Mouse (Mus musculus) left cerebral cortex, adult 18-20 months (tissue): ENCODE data around the gene Nudcd3. TPM values are rescaled to one million over a fixed set of nuclear protein-coding genes. Genes with fewer than 3 reads are reported as not detected.
"Not testable (repeated sequence)": the region's sequence is repeated elsewhere in the genome, so short reads cannot be mapped to it uniquely, and the experiment has no call there.

Source experiments
- DNase-seq, 2 experiments: peaks; one replicate each; pipeline ENCODE4 v3.0.0; 2021 to 2022; ENCODE audit warnings: low spot score in 2 of 2, mixed read lengths in 1 of 2
- total RNA-seq, 2 experiments: library from RNA; stranded (reverse); gene quantifications; 2 replicates each; pipeline ENCODE4 v1.2.3; 2021

Nudcd3 gene
- total RNA-seq, 2 experiments from 2014 or later, result 119 to 128 TPM

GRCm38 (mm10) chr11:6130578-6130977 is 69.6 kb downstream of the Nudcd3 start:
- DNase-seq, result no peak

DNA sequence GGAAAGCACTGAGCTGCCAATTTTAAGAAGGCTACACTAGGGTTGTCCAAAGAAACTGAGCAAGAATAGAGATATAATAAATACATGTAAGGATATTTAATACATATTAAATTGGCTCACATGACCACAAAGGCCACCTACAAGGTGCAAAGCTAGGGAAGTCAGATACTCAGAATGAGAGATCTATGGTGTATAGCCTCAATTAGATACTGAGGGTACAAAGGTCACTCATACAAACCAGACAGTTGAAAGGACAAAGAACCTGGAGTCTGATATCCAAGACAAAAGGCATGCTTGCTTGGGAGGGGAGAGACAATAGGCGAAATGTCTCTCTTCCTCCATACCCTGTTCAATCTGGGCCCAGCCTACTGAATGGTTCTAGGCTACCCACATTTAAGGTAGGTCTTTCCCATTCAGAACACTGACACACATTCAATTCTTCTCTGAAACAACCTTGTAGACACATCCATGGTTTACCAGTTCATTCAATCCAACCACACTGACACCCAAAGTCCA is 76.6 kb downstream of the Nudcd3 start:
- no peak for DNase-seq

GRCm38 (mm10) chr11:6122631-6123030 is 77.6 kb downstream of the Nudcd3 start:
- no peak for DNase-seq

DNA sequence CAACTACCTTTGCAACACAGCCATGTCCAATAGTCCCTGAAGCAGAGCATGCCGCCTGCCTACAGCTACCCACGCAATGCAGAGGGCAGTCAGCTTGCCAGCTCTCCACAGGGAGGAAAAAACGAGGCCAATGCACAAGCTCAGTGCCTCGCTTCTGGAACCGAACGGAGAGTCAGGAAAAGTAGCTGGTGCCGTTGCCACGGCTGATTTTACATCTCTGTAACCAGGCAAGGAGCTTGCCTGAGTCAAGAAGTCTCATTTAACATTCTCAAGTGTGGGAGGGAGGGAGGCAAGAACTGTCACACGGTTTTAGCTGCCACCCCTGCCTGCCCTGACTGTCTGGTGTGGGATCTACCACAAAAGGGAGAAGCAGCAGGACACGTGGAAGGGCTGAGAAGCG is 79.6 kb downstream of the Nudcd3 start:
- peak; percentile 74 to 87 for DNase-seq

DNA sequence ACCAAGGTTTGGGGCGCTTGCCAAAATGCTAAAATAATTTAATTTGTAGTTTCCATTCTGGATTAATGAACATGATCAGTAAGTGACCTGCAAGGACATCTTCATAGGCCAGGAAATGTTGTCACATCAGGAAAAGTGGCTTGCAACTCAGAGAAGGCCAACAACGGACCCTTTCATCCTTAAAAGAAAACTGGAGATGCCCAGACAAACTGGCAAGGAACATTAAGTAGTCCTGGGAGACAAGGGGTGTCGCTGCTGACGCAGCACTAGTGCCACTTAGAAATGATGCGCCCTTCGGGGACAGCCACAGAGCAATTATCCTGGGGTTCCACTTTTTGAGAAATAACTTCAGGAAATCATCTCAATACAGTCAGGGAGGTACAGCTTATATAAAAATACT is 80.2 kb downstream of the Nudcd3 start:
- no peak for DNase-seq

DNA sequence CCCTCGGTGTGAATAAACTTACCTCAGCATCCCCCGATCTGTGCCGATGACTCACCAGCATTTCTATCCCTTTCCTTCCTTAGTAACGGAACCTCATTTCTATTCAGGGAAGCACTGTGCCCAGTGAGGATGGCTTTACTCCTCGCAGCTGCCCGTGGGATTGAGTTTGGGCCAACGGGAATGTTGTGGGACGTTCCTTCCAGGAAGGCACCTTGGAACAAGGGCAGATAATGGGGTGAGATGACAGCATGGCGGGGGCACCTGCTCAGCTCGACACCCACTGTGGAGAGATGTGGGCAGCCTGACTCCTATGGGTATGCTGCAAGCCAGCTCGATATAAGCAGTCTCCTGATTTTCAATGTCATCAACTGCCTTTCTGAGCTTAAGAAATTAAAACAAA is 80.9 kb downstream of the Nudcd3 start:
- peak; percentile 68 to 74 for DNase-seq

GRCm38 (mm10) chr11:6117956-6118355 is 82.3 kb downstream of the Nudcd3 start:
- DNase-seq, result peak; percentile 35 to 52

DNA sequence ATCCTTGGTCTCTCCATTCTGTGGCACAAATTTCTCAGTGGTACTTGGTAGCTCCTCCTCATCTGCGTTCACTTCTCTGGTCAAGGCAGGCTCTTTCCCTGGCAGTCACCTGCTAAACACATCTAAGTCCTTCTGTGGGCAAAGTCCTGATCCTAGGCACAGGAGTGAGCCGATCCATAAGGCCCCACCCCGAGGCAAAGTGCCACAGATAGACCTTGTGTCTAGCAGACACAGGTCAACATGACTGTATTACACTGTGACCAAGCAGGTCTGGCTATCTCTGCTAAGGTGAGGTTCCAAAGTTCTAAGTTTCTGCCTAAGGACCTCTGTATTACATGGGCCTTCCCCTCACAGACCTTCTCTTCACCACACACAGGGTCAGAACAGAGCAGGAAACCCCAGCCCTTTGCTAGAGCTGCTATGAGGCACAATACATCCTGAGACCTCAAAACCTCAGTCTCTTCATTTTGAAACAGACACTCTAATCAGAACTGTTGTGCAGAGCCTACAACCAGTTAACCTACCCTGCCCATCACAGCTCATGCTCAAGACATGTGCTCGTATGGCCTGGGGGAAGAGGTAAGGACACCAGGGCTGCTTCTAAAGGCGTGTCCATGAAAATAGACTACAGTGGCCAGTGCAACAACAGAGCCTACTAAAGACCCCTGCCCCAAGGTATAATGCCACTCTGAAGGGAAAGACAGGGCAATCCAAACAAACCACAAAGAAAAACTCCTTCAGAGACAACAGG is 88.3 kb downstream of the Nudcd3 start:
- no peak for DNase-seq

- peak; percentile 26 to 32 for DNase-seq
Observed at GRCm38 (mm10) chr11:6109990-6110389, 90.2 kb downstream of the Nudcd3 start.

- DNase-seq, result no peak
Observed at GRCm38 (mm10) chr11:6108296-6108695, 91.9 kb downstream of the Nudcd3 start.

GRCm38 (mm10) chr11:6107722-6108121 is 92.5 kb downstream of the Nudcd3 start:
- no peak for DNase-seq

- no peak for DNase-seq
Observed at GRCm38 (mm10) chr11:6104734-6105133, 95.5 kb downstream of the Nudcd3 start.

DNA sequence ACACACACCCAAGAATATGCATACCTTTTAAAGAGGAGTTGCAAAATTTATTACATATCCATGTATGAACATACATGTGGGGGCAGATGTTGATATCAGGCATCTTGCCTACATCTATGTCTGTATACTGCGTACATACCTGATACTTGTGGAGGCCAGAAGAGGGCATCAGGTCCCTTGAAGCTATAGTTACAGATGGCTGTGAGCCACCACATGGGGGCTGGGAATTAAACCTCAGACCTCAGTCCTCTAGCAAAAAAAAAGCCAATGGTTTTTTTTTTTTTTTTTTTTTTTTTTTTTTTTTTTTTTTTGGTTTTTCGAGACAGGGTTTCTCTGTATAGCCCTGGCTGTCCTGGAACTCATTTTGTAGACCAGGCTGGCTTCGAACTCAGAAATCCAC is 103.6 kb downstream of the Nudcd3 start:
- not testable (repeated sequence) for DNase-seq

DNA sequence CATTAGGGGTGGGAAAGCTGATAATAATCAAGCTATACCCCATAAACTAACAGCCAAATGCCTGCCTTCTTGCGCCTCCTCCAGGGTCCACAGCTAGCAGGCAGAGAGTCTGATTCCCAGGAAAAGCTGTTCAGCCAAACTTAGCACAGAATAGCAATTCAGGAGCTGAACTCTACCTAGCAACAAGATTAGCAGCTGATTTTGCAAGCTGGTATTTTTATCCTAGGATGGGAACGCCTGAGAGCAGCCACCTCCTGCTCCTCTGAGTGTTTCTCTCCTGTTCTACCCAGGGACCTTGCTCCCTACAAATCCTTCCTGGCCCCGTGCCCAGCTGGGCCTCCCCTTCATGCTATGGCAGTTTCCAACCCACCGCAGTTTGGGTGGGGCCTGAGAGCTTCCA is 113.2 kb downstream of the Nudcd3 start:
- DNase-seq, result peak; percentile 44 to 61

DNA sequence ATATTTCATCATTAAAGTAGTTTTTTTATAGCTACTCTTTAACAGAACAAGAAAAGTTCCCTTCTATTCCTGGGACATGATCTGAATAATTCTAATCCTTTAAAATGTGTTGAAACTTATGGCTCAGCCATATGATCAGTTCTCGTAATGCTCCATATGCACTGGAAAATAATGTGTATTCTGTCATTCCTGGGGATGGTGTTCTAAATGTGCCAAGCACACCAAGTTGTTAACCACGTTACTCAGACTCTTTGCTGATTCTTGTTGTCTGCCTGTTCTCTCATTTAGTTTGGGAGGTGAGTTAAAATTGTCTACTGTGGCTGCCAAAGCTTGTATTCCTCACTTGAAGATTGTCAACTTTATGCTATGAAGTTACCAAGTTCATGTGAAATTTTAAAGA is 121.5 kb downstream of the Nudcd3 start:
- no peak for DNase-seq

GRCm38 (mm10) chr11:6075618-6076066 is 124.6 kb downstream of the Nudcd3 start:
- peak in 1 of 2 experiments; percentile 56 for DNase-seq

GRCm38 (mm10) chr11:6068181-6068957 is 131.8 kb downstream of the Nudcd3 start:
- DNase-seq, result no peak

DNA sequence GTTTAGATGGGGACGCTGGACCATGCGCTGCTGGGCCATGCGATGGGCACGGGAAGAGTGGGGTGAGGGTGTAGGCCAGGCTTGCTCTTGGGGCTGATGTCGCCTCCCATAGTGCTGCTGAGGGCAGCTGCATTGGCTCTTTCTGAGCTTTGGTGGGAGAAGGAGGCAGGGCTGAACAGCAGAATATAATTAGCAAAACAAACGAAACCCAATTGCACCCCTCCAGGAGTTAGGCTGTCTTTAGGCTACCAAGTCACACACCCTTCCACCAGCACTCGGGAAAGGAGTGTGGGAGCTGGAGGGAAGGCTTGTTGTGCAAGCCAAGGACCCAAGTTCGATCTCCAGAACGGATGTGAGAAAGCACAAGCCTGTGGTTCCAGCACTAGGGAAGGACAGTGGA is 133.1 kb downstream of the Nudcd3 start:
- DNase-seq, result no peak

DNA sequence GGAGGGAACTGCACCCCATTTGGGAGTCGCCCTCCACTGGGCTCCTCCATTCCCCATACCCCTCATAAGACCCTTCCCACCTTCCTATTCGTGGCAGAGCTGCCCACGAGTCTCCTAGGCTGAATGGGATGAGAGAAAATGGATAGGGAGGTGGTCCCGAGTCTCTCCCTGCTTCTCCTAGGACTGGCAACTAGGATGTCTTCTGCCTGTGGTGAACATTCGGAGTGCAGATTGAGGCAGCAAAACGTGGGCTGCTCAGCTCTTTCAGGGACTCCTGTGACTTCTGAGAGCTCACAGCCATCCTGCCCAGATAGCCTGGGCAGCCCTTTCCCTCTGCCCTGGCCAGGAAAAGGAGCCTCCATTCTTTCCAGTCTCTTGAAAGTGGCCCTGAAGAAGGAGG is 134.0 kb downstream of the Nudcd3 start, which contains the start of gene Camk2b:
Gene Camk2b, minus strand, starts transcription at position 187 of the 400 bp plus-strand sequence.
- DNase-seq, result no peak

GRCm38 (mm10) chr11:6065551-6066121 is 134.6 kb downstream of the Nudcd3 start:
- DNase-seq, result peak; percentile 69 to 82

DNA sequence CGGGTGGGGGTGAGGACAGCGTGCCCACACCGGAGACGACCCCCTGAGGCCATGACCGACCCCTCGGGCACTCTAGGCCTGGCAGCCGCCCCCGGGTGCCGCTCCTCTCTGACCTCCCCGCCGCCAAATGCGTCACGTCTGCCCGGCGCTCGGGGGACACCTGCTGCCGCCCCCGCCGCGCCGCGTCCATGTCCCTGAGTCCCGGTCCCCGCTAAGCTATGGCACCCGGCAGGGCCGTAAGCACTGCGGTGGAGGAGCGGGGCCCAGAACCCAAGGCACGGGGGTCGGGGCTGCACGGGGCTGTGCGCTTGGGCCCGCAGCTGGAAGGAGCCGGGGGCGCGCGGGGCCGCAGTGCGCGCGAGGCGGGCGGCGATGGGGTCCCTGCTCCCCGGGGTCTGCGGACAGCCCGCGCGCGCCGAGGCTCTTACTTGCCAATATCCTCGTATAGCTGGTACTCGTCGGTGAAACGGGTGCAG is 135.1 kb downstream of the Nudcd3 start:
- DNase-seq, result peak; percentile 38 to 52
